Mouse (Mus musculus) right cerebral cortex, postnatal 36 days (tissue): ENCODE results near the gene Hist1h2bf.
"Not testable (repeated sequence)": the region's sequence is repeated elsewhere in the genome, so short reads cannot be mapped to it uniquely, and the experiment has no call there.

Experiments
- DNase-seq, 2 experiments: peaks; one replicate each; pipeline ENCODE4 v3.0.0; 2022; ENCODE audit warnings: low spot score in 2 of 2, mixed read lengths in 1 of 2

The Hist1h2bf gene

DNA sequence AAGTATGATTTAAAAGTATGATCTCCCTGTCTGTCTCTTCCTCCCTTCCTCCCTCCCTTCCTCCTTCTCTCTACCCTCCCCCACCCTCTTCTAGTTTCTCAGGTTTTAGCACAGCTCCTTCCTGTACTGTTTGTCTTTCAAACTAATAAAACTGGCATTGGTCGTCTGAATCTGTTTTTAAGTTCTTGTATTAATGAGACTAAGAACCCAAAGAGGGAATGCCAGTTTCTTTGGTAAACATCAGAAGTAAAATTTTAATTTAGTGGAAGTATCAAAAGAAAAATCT is 12.9 kb upstream of the Hist1h2bf start:
- no peak for DNase-seq

DNA sequence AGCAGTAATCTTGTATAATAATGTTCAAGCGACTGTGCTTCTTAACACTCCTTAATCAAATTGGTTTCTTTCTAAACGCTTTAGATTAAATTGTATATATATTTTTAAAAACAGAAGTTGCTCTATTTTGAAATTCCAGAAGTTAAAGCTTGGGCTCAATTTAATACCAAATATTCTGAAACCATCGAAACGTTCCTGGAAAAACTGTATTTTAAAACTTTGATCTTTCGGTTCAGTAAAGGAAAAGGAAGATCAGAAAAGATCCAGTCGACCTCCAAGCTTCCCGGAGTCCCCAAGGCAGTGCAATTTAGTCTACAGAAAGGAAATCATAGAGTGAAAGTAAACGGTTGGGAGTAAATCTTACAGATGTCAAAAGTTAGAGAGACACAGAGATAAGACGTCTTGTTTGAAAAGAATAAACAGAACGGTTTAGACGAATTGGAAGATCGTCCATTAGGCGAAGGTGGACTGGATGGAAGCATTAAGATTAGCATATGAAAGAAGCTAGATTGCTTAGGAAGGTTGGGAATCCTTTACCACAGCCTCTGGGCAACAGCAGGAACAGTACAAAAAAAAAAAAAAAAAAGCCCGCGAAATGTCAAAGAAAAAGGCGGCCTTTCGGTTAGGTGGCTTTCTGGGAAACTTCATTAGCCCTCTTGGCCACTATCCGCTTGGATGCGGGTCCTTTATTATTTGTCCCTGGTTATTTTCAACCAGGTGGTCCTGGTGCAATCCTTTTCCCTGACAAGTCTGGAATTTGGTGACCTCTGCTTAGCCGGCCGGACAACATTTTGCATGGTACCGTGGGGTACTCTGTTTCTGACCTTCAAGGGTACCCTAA is 12.3 kb upstream of the Hist1h2bf start:
- no peak for DNase-seq

DNA sequence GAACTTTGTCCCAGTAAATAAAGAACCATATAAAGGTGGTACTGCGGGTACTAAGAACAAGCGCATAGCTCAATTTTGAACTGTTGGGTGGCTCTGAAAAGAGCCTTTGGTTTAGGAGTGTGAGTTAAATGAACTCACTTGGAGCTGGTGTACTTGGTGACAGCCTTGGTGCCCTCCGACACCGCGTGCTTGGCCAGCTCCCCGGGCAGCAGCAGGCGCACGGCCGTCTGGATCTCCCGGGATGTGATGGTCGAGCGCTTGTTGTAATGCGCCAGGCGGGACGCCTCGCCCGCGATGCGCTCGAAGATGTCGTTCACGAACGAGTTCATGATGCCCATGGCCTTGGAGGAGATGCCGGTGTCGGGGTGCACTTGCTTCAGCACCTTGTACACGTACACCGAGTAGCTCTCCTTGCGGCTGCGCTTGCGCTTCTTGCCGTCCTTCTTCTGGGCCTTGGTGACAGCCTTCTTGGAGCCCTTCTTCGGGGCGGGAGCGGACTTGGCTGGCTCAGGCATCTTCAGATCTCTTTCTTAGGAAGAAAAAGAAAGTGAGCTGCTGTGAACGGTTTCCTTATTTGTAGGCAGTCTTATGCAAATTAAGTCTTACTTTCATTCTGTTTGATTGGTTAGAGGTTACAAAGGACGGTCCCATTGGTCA is 11.6 kb upstream of the Hist1h2bf start:
- DNase-seq: peak; percentile 62 to 74

DNA sequence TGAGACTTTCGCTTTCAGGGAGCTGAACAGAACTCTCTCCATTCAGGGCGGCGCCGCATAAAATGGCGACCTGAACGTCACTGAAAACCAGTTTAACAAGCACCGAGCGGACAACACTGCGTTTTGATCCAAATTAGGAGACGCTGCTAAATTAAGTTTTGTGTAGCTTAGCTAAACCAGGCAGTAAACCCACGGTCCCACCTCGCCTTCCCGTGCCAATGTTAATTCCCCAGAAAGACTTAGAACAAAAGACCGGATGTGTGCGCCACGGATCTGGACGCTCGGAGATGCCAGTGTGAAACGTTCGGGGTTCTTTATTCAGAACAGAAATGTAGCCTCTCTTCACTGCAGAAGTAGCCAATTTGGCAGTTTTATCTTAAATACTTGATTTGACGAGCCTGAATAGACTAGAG is 11.0 kb upstream of the Hist1h2bf start:
- DNase-seq: peak; percentile 48 to 76

DNA sequence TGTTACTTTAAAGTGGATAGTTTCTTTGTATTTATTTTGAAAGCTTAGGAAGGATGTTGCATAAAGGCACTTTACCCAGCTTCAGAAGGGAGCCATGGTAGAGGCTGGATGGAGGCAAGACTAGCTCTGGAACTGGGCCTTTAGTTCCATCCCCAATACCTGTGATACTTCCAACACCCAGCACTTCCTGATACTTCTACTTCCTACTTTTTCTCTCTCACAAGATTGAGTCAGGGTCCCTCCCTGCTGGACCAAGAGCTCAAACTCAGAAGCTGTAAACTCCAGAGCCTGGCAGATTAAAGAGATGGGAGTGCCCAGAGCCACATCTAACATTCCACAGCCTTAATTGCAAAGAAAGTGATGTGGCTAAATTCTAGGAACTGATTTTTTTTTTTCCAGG is 10.3 kb upstream of the Hist1h2bf start:
- no peak for DNase-seq

DNA sequence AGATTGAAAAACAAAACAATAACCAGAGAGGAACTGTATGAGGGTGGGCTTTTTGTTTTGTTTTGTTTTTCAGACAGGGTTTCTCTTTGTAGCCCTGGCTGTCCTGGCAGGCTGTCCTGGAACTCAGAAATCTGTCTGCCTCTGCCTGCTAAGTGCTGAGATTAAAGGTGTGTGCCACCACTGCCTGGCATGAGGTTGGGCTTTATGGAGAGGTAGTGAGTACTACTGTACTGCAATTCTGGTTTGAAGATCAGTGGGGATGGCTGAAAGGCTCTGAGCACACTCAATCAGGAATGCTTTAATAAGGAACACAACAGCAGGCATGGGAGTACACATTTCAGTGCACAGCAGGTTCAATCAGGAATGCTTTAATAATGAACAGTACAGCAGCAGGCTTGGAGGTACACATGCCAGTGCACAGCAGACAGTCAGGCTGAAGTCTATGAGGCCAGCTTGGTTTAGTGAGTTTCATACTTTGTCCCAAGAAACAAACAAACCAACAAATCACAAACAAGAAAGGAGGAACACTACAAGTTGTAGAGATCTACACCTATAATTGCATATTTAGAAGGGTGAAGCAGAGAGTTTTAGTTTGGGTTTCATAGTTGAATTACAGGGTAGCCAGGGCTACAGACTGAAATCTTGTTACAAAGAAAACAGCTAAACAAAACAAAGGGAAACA is 9.5 kb upstream of the Hist1h2bf start:
- no peak for DNase-seq

DNA sequence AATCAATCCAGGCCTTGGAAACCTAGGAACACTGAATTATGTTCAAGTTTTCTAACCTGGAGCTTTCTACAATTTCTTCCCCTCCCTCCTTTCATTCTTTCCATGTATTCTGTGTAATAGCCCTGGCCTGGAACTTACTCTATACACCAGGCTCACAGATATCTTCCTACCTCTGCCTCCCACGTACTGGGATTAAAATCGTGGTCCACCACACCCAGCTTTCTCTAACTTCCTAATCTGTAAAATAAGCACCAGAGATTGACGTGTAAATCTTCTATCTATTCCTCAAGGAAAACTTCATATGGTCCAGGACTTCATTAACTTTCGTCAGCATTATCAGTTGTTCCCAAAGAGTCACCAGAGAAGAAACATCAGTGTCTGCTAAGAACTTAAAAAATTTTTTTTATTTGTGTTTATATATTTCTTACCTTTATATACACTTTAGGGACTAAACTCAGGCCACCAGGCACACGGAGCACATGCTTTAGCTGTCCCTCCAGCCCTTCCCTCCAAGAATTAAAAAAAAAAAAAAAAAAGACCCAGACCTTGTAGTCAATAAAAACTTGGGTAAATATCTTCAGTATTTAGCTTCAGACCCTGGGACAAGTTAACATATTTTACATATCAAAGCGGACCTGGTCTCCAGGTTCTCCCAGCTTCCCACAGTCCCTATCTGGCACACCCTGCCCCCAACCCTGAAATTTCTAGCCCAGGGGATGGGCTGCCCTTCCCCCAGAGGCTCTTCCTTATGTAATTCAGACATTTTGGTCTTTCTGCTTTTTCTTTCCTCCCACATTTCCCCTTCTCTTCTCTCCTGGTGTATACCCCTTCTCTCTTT is 8.4 kb upstream of the Hist1h2bf start:
- no peak for DNase-seq

DNA sequence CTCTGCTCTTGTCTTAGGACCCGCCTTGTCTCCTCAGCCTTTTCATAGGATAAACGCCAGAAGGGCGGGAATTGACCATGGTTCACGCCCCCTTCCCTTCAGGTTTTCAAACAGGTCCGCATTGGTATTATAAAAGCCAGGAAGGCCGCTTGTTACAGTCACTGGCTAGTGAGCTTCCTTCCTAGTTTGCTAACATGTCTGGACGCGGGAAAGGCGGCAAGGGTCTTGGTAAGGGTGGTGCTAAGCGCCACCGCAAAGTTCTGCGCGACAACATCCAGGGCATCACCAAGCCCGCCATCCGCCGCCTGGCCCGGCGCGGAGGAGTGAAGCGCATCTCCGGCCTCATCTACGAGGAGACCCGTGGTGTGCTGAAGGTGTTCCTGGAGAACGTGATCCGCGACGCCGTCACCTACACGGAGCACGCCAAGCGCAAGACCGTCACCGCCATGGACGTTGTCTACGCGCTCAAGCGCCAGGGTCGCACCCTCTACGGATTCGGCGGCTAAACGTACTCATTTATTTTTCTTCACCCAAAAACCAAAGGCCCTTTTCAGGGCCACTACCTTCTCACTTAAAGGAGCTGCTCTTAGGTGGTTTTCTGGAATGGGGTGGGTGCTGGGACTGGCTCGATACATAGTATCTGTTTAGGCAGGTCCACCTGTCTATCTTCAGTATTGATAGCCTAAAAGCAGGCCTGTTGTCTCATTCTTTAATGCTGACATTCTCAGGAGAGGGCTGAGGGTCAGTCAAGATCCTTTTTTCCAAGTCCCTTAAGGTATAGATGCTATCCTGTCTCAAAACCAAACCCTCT is 7.6 kb upstream of the Hist1h2bf start, which contains the start of gene Hist1h4d:
Gene Hist1h4d, plus strand, starts transcription at position 191 of the 811 bp plus-strand sequence.
- peak; percentile 94 to 97 for DNase-seq

DNA sequence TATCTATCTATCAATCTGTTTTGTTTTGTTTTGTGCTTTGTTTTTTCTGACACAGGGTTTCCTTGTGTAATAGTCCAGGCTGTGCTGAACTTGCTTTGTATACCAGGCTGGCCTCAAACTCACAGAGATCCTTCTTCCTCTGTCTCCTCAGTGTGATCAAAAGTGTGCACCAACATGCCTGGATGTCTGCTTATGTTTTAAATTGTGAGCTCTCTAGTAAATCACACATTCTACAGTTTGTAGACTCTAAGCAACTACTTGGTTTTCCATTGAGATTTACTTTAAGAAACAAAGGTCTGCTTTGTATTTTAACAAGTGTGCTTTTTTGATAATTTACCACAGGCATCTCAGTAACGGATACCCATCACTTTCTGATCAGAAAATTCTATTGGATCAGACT is 3.8 kb upstream of the Hist1h2bf start:
- no peak for DNase-seq

DNA sequence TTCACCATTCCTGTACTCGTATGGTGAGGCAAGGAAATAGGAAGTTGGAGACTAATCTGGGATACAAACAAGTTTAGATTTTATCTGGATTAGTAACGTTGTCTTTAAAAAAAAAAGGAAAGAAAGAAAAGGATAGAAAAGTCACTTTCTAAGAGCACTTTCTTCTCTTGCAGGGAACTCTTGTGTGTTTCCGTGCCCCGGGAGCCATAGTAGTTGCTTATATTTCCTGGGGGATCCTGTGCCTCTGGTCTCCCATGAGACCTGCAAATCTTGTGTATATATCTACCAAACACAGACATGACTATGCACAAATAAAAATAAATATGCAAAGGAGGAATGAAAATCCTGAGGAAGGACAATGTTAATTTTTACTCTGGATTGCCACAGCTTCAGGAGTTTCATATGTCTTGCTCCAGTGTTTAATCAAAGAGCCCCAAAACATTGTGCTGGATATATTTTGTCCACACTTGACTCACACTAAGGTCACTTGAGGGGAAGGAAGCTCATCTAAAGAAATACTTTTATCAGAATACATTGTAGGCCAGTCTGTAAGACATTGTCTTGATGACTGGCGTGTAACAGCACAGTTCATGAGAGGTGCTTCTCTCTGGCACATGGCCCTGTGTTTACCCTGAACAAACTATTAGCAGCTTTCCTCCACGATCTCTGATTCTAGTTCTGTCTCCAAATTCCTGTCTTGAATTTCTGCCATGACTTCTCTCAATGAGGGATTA is 3.1 kb upstream of the Hist1h2bf start:
- no peak for DNase-seq

DNA sequence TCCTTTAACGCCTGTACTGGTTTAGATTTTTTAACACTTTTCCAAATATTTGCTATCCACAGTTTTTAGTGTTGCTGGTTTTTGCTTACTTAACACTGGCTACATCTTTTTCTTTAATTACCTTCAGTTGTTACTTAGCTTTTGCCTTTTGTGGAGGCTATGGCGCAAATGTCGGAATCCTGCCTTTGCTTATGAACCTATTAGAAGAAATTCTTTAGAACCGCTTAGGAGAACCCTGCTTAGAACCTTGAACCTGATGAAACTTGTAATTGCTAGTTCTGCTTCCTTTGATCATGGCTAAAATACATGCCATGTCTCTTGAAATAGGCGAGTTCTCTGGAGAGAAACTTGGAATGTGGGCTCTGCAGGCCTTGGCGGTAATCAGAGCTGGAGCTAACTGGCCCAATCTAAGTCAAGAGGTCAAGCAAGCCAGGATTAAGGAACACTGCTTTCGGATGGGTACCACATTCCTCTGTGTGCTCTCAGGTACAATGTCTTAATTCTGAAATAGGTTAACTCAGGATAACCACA is 2.4 kb upstream of the Hist1h2bf start:
- no peak for DNase-seq

DNA sequence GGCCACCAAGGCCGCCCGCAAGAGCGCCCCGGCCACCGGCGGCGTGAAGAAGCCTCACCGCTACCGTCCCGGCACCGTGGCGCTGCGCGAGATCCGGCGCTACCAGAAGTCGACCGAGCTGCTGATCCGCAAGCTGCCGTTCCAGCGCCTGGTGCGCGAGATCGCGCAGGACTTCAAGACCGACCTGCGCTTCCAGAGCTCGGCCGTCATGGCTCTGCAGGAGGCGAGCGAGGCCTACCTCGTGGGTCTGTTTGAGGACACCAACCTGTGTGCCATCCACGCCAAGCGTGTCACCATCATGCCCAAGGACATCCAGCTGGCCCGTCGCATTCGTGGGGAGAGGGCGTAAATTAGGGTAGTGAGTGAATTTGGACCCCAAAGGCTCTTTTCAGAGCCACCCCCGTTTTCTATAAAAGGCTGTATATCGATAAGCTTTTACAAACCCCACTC is 1.9 kb upstream of the Hist1h2bf start:
- not testable (repeated sequence) for DNase-seq

DNA sequence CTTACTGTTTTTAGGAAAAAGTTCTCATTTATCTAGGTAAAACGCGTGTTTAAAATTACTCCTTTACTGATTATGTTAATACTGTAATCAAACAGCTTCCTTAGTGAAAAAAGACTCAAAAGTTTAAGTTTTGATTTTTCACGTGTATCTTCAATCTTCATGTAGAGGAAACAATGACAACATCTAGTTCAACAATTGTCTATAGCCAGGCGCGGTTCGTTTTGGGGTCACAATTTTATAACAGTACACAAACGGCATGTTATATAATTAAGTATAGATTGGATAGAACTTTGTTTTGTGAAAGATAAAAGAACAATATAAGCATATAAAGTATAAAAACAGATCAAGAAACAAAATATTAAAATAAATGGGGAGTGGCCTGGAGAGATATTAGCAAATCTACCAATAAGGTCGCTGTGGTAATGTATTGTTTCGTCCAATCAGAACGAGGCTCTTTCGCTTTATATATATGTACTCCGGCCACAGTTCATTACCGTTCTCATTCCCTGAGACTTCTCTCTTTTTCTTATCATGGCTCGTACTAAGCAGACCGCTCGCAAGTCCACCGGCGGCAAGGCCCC is 1.4 kb upstream of the Hist1h2bf start, which contains the start of gene Hist1h3d:
Gene Hist1h3d, plus strand, starts transcription at position 493 of the 581 bp plus-strand sequence.
- peak in 1 of 2 experiments; percentile 62 for DNase-seq

DNA sequence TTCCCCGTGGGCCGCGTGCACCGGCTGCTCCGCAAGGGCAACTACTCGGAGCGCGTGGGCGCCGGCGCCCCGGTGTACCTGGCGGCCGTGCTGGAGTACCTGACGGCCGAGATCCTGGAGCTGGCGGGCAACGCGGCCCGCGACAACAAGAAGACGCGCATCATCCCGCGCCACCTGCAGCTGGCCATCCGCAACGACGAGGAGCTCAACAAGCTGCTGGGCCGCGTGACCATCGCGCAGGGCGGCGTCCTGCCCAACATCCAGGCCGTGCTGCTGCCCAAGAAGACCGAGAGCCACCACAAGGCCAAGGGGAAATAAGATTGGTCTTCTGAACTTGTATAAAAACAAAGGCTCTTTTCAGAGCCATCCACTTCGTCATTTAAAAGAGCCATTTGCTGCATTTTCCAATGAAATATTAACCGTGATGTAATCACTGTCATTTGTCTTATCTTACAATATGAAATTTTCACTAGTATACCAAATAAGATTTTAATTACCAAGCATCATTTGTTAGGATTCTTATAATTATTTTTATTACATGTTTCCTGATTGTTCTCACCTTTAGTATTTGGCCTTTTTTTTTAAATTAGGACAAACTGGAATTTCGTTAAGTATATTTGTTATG is 662 bp upstream of the Hist1h2bf start:
- not testable (repeated sequence) for DNase-seq

DNA sequence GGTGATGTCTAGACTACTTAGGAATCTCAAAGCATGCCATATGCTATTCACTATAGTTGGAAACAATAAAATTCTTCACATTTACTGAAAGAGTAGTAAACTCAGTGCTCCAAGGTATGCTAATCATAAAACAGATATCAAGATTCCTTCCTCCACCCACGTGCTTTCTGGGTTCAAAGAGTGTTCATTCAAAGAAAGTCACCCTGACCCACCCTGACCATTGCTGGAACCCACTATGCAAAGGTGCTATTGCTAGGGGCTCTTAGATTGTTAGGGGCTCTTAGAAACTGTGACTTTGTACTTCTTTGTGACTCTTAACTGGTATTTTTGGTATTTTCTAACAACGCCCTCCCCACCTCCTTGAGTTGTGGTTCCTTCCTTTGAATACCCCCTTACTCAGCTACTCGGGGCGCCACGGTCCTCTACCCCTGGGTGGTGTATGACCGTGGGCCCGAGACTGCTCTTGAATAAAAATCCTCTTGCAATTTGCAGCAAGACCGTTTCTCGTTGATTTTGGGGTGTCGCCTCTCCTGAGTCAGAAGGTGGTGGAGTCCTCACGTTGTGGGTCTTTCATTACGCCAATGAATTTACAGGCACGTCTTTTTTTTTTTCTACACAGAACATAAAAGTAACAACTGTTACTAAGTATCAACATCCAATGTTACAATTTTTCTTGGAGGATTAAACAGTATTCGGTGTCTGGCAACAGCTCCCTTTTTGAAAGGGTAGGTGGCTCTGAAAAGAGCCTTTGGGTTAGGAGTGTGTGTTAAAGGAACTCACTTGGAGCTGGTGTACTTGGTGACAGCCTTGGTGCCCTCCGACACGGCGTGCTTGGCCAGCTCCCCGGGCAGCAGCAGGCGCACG is 730 bp downstream of the Hist1h2bf start:
- DNase-seq: not testable (repeated sequence)

DNA sequence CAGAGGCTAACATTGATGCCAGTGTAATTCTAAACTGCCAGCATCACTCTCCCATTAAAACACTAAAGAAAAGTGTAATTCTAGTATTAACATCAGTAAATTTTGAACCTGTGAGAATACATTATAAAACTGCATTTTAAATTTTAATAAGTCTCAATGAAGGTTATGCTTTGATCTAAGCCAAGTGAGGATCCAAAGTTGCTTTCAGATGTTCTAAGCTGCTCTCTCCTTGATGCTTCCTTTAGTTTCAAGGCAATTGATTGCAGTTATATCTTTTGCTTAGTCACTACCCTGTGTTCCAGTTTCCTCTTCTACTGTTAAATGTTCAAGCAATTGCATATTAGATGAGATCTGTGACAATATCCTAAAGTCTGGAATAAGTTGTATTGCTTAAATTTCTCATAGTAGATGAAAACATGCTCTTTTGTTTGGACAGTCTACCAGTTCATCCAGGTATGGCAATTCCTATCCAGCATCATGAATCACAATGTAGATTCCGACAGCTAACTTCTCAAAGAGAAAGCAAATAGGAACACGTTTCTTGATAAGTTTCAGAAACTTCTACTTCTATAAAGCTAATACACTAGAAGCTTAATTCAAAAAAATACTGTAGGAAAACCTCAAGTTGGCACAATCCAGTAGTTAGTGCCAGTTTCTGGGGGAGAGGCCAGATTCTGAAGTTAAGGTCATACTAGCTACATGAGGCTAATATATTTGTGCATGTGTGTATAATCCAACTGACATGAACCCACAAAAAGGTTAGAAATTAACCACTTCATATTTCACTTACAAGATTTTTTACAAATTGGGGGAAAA is 1.6 kb downstream of the Hist1h2bf start:
- DNase-seq: no peak
